Mouse (Mus musculus) C2C12 (cell line): ENCODE data around the gene 4930469K13Rik.

ENCODE experiments used
- CTCF ChIP-seq: IDR thresholded peaks from one replicate; pipeline ENCODE4 v1.5.1; 2011; ENCODE audit not compliant: control insufficient read depth, insufficient read depth, insufficient read length
- MYOD1 ChIP-seq: IDR thresholded peaks from one replicate; pipeline ENCODE4 v1.6.1; 2011; ENCODE audit warnings: low read depth; ENCODE audit not compliant: control insufficient read depth, insufficient read length
- USF1 ChIP-seq: IDR thresholded peaks from one replicate; pipeline ENCODE4 v1.6.1; 2011; ENCODE audit warnings: low read depth, mild to moderate bottlenecking, control low read depth, moderate library complexity

DNA sequence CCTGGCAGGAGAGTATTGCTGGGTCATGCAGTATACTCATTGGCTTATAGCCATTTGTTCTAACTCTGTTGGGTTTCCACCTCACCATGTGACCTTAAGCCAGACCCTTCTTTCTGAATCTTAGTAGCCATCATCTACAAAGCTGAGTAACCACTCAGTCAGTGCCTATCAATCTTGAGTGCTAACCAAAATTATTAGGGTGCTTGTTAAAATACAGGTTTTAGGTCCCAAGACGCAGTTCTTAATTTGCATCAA lies 49.3 kb downstream of the 4930469K13Rik start:
- no peak for TF ChIP-seq CTCF
- no peak for TF ChIP-seq MYOD1
- TF ChIP-seq USF1 = no peak
